Mouse (Mus musculus) left cerebral cortex, adult 11 months (tissue): ENCODE measurements around the gene Fam149b.
"Not testable (repeated sequence)": the region's sequence is repeated elsewhere in the genome, so short reads cannot be mapped to it uniquely, and the experiment has no call there.

Experiments used
- DNase-seq: peaks from one replicate; pipeline ENCODE4 v3.0.0; 2022; ENCODE audit warnings: low spot score

Fam149b gene

DNA sequence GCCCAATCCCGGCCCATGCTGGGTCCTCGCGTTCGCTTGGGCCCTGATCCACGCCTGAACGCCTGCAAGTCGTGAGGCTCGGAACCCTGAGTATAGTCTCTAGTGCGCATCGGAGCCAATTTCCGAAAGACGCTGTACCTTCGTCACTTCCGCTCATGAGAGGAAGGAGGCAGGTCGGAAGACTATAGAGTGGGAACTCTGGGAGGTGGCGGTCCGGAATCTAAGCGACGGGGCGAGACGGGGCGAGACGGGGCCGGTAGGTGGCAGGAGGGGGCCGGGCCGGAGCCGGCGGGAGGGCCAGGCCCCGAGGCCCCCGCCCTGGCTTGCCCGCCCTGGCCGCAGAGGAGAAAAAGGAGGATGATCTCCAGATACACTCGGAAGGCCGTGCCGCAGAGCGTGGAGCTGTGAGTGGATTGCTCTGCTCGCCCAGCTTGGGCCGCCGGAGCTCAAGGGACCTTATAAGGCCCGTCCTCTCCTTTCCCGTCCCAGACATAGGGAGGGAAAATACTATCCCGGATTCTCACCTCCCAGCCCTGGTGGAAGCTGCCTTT, at the start of gene Fam149b, which contains the start of gene Ecd:
Gene Fam149b, plus strand, starts transcription at position 172 of the 551 bp plus-strand sequence.
Gene Ecd, minus strand, starts transcription at position 131 of the 551 bp plus-strand sequence.
- peak; percentile 85 for DNase-seq

- DNase-seq = not testable (repeated sequence)
Measured at GRCm38 (mm10) chr14:20305085-20305484, 42.9 kb upstream of the Fam149b start.

- DNase-seq = no peak
Measured at GRCm38 (mm10) chr14:20315137-20315536, 32.8 kb upstream of the Fam149b start.

DNA sequence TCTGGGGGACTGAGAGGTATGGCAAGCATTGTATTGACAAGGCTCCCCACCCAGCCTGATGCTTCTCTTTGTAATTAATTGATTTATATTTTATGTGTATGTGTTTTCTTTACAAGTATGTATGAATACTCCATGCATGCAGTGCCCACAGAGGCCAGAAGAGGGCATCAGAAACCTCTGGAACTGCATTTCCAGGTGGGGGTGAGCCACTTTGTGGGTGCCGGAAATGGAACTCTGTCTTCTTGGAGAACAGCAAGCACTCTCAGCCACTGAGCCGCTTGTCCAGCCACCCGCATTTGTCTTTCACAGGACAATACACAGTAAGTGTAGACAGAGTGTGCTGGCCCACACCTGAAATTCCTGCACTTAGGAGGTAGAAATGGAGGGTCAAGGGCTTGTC, 28.5 kb upstream of the Fam149b start:
- DNase-seq = no peak

- no peak for DNase-seq
Measured at GRCm38 (mm10) chr14:20324196-20324595, 23.8 kb upstream of the Fam149b start.

DNA sequence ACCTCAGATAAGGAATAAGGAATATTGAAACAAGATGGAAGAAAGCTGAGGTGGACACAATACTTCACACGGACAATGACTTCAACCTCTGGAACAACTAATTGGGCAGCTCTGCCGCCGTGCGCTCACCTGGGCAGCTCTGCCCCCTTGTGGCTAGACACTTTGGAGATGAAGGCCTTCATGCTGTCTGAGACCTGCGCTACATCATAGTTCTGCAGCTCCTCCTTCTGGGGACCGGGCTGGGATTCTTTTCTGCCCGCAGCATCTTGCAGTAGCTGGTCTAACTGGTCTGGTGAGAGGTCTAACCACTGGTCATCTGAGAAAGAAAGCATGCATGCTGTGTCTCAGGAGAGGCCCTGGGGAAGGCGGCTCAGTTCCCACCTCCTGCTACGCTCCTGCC, 19.5 kb upstream of the Fam149b start:
- no peak for DNase-seq

DNA sequence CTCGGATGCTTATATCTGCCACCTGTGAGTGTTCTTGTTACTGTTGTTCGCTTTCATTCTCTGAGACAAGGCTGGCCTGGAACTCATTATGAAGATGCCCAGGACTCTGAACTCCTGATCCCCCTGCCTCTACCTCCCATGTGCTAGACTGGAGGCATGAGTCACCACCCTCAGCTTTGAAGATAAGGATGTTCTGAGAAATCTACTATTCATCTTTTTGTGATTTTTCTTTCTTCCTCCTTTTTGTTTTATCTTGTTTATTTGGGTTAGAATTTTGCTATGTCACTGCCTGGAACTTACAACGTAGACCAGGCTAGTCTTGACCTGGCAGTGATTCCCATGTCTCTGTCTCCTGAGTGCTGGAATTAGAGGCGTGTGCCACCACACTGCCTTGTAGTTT, 16.6 kb upstream of the Fam149b start:
- no peak for DNase-seq

DNA sequence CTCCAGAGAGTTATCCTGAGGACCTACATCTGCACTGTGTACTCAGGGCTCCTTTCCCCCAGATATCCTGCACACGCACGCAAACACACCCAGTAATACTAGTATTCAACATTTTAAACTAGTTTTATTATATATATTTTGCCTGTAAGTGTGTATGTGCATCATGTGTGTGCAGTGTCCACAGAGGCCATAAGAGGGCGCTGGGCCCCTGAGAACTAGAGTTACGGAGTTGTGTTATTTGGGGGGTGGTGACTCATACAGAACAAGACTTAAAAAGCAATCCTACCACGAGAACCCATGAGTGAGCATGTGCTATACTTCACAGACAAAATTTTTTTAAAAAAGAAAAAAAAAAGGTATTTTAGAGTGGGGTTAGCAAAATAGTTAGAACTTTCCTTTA, 8.5 kb upstream of the Fam149b start:
- no peak for DNase-seq

DNA sequence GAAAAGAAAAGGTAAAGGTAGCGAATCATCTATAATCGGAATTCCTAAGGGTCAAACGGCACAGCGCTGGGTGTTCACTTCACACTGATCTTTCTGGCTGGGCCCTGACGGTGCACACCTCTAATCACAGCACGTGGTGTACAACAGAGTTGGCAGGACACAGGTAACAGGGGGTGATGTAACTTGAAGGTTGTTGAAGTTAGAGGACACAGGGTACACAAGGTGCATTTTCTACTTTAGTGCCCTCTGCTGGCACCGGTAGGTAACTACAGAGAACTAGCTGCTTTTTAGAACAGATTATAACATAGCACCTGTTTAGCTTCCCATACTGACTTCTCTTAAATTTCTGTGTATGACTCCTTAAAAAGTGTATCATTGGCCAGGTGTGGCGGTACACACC, 7.8 kb upstream of the Fam149b start:
- DNase-seq = no peak

- no peak for DNase-seq
Measured at GRCm38 (mm10) chr14:20340866-20341265, 7.1 kb upstream of the Fam149b start.

GRCm38 (mm10) chr14:20345885-20346284, 2.1 kb upstream of the Fam149b start:
- no peak for DNase-seq

DNA sequence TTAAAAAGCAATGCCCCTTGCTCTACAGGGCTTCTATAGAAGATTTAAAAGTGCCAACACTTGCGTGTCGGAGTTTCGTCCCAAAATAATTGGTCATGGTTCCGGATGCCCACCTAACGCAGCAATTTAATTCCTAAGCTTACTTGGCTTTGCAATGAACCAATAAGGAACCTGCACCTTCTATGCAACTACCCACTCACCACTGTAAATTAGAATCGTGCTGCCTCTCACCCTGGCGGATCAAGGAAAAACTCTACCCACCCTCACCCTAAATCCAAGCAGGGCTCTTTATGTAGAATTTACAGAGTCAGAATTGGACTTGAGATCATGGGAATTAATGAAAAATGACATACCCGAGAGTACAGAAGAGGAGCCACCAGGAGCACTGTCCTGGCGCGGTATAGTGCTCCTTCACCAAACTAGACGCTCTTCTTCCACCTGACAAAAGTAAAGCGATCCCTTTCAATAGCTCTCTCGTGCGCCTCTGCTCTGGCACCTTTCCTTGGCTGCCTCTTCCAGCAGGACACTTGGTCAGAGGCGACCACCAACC, 446 bp upstream of the Fam149b start:
- DNase-seq = no peak

DNA sequence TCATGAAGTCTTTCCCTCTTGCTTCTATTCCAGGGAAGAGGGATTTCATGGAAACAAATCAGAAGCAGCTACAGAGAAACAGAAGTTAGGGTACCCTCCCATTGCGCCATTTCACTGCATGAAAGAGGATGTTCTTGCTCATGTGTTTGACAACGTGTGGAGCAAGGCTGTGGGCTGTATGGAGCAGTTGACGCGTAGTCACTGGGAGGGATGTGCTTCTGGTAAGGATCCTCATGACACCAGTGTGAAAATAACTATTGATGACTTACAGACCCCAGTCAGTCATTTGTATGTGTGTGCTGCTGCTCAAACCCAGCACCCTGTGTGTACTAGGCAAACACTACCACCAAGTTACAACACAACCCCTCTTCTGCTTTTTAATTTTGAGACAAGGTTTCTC, 15.3 kb downstream of the Fam149b start:
- no peak for DNase-seq

GRCm38 (mm10) chr14:20368271-20368670, 20.3 kb downstream of the Fam149b start:
- DNase-seq = no peak

GRCm38 (mm10) chr14:20370798-20371197, 22.8 kb downstream of the Fam149b start:
- DNase-seq = no peak

DNA sequence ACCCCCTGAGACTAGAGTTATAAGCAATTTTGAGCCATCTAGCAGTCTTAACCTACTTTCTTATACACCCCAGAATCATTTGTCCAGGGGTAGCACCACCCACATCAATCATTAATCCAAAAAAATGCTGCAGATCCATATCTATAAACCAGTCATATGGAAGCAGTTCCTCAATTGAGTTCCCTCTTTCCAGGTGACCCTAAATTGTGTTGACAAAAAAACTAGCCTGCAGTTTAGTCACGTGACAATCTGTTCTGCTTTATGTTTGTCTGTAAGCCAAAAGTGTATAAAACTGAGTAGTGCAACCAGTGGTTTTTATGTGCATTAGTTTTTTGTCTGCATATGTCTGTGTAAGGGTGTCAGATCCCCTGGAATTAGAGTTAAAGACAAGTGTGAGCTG, 23.9 kb downstream of the Fam149b start:
- DNase-seq = no peak

DNA sequence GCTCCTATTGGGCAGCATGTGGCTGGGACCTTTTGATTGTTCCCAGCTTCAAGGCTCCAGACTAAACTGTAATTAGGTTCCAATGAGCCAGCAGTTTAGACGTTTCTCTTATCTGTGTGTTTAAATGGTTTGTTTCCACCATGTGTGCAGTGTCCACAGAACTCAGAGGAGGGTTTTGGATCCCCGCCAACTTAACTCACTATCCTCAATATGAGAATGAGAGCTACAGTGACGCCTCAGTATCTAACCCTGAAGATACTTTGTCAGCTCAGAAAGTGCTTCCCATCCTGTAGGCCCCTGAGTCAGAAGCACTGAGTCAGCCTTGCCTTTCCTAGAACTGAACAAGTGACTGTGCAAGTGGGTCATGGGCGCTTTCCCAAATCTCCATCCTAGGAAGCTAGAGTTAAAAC, 29.2 kb downstream of the Fam149b start:
- DNase-seq = no peak

DNA sequence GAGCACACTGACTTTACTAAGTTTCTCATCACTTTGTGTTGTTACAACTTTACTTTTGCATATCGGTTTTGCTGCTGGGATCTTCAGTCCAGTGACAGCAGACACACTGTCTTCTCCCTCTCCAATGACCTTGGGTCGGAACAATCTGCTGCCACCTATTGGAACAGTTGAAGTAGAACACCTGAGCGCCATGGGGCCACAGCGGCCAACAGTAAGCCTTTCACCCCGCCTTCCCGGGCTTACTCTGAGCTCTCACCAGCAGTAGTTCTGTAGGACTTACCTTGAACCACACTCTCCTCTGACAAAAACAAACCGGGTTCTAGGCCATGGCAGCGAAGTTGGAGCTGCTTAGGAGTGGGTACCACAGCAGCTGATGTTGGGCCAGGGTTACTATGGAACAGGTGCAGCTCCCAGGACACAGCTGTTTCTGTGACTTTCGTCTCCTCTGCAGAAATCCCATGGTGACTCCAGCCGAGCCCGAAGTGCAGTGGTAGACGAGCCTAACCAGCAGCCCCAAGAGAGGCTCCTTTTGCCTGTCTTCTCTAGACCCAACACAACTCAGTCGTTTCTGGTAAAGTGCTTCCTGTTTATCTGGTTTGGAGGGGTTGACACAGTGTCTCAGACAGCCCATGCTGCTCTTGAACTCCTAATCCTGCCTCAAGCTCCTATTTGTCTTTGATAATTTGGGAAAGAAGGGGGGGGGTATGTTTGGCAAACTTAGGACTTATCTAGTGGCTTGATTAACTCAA, 30.5 kb downstream of the Fam149b start:
- DNase-seq = no peak

- DNase-seq = no peak
Measured at GRCm38 (mm10) chr14:20379087-20379640, 31.2 kb downstream of the Fam149b start.

DNA sequence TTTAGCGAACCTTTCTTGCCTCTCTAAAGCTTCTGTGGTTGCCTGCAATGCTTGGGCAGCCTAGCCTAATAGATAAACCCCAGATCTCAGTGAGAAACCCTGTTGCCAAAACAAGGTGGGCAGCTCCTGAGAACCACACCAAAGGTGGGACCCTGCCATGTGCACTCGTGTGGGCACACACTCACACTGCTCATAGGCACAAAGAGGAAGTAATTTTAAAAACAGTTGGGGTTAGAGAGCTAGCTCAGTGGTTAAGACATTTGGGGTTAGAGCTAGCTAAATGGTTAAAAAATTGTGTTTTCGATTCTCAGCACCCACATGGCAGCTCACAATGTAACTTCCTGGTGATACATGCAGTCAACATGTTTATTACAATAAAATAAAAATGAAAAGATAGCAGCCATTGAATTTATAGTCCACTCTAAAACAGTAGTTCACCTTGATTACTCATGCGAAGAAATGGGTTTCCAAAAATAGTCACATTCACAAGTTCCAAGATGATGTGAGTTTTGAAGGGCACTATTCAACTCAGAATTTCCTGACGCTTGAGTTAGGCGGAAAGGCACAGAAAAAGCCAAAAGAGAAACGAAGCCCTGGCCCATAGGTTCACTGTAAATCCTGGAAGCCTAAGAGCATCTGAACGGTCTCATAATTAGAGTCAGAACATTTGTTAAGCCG, 31.9 kb downstream of the Fam149b start:
- DNase-seq = no peak

- DNase-seq = peak; percentile 83
Measured at GRCm38 (mm10) chr14:20388441-20389129, 40.6 kb downstream of the Fam149b start, which contains the start of gene Dnajc9. Gene Dnajc9, minus strand, starts transcription at chr14:20388910.
